Mouse (Mus musculus) G1E (cell line): ENCODE results near the gene Cdc37.

Experiments used
- CTCF ChIP-seq: IDR thresholded peaks from 2 replicates; pipeline ENCODE4 v1.5.1; 2012; ENCODE audit warnings: low read depth, low read length, inconsistent platforms, mixed read lengths
- GATA1 ChIP-seq: IDR thresholded peaks from 2 replicates; pipeline ENCODE4 v1.6.1; 2012; ENCODE audit warnings: borderline replicate concordance, low read length, inconsistent platforms, mixed read lengths
- POLR2AphosphoS5 ChIP-seq: IDR thresholded peaks from 2 replicates; pipeline ENCODE4 v1.6.1; 2012; ENCODE audit warnings: low read depth, low read length, inconsistent platforms; ENCODE audit not compliant: insufficient replicate concordance
- TAL1 ChIP-seq: conservative IDR thresholded peaks from 2 replicates; pipeline ENCODE4 v1.6.1; 2012; ENCODE audit warnings: low read depth, low read length, inconsistent platforms, mixed read lengths

- TF ChIP-seq CTCF (no peak), POLR2AphosphoS5 (no peak), GATA1 (no peak), TAL1 (no peak)
These were observed 30.6 kb upstream of the Cdc37 start for GRCm38 (mm10) chr9:21180402-21180801.
